Mouse (Mus musculus): ENCODE results near the gene Kcnk3.

- TF ChIP-seq POLR2A (IDR thresholded peaks at IDR 0.05; ENCODE audit: insufficient read length, low read depth) (peak; percentile 72), POLR2AphosphoS2 (IDR thresholded peaks at IDR 0.05; ENCODE audit: insufficient read length, low read depth) (peak; percentile 85), MAX (IDR thresholded peaks at IDR 0.05; ENCODE audit: low read depth) (no peak), E2F4 (IDR thresholded peaks at IDR 0.05; ENCODE audit: insufficient read depth) (no peak), TCF12 (IDR thresholded peaks at IDR 0.05; ENCODE audit: insufficient read depth, poor library complexity, severe bottlenecking) (no peak), USF1 (IDR thresholded peaks at IDR 0.05; ENCODE audit: low read depth) (peak; percentile 85)
These were observed 60.0 kb downstream of the Kcnk3 start, which contains the start of gene Slc35f6 for GRCm38 (mm10) chr5:30647815-30648560.
